Mouse (Mus musculus) cerebellum, postnatal 14 days (tissue): ENCODE results near the gene Gm16440.
"Not testable (repeated sequence)": the region's sequence is repeated elsewhere in the genome, so short reads cannot be mapped to it uniquely, and the experiment has no call there.

Experiments
- DNase-seq, 2 experiments: peaks; one replicate each; pipeline ENCODE4 v3.0.0; 2021; ENCODE audit warnings: mixed read lengths in 2 of 2

Gm16440 gene

GRCm38 (mm10) chr14:6390219-6390618, at the start of gene Gm16440:
Gm16440 (minus strand) TSS chr14:6390319.
- not testable (repeated sequence) for DNase-seq

GRCm38 (mm10) chr14:6426766-6427165, 36.6 kb upstream of the Gm16440 start:
- DNase-seq: peak; percentile 36 to 46

- DNase-seq: peak; percentile 0 to 1
Measured at GRCm38 (mm10) chr14:6426353-6426752, 36.2 kb upstream of the Gm16440 start.

GRCm38 (mm10) chr14:6412382-6412781, 22.3 kb upstream of the Gm16440 start, which contains the start of gene Gm3591:
Gm3591 (minus strand) TSS chr14:6412482.
- not testable (repeated sequence) for DNase-seq

- not testable (repeated sequence) for DNase-seq
Measured at GRCm38 (mm10) chr14:6343578-6343977, 46.5 kb downstream of the Gm16440 start, which contains the start of gene Gm3618. Gm3618 (minus strand) TSS chr14:6343678.
